Mouse (Mus musculus): ENCODE measurements around the gene Cdsn. TPM values are rescaled to one million over a fixed set of nuclear protein-coding genes. Genes with fewer than 3 reads are reported as not detected.

The Cdsn gene
- polyA plus RNA-seq, 1 experiment from 2014 or later, result 0.46 TPM

DNA sequence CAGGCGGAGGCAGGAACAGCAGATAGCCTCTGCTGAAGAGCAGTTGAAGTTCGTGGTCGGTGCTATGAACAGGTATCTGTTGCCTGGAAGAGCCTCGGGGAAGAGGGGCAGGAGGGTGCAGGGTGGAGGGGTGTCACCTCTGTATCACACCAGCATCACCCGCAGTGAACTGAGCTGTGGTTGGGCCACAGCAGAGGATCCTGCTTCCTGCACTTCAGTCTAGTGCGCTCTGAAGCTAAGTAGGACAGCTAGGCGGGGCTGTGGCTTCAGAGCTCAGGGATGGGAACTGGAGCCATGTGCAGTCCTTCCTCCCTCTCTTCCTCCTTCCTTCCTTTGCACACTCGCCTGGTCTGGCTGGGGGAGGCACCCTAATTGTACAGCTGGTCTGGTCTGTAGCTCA is 25.3 kb upstream of the Cdsn start:
- Histone ChIP-seq H3K9ac (ENCODE audit: low read length) (no peak overlapping the region), H3K4me1 (ENCODE audit: control insufficient read depth, insufficient read depth, low read length) (no peaks in the 10 kb centered on the region), H3K9me3 (replicated peaks; ENCODE audit: control insufficient read depth, low read length) (no peaks in the 10 kb centered on the region), H3K36me3 (ENCODE audit: control insufficient read depth, insufficient read depth) (peaks cover 13% of the 10 kb centered on the region), H3K27ac (ENCODE audit: low read length) (no peak overlapping the region), H3K4me2 (ENCODE audit: low read depth, low read length) (no peak overlapping the region), H3K4me3 (ENCODE audit: low read length) (no peak overlapping the region), H3K27me3 (ENCODE audit: control insufficient read depth, insufficient read depth, low read length) (no peaks in the 10 kb centered on the region)
- 0 out of 2 replicates have a peak, but pooled peaks have one; percentile 35 for ATAC-seq (replicated peaks; ENCODE audit: extremely low read depth, insufficient read depth, low FRiP score)
- WGBS, result 59% methylated on average over 8 of the region's 8 CpGs

DNA sequence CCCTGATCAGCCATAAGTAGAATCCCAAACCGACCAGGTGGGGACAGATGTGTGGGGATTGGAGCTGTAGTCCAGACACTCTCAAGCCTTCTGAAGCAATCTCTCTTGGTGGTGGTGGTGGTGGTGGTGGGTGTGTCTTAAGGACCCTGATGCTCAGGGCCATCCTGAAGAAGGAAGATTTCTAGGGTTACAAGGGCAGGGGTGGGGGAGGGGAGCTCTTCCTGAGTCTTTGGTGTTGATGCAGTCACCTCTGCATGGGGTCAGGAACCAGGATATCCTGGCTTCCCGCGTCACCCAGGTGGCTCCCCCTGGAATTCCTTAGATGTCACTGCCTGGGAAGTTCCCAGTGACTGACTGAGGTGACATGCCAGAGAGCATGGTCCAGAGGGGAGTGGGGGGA is 19.6 kb upstream of the Cdsn start:
- Histone ChIP-seq H3K36me3 (ENCODE audit: control insufficient read depth, insufficient read depth) (peaks cover 11% of the 10 kb centered on the region), H3K27ac (ENCODE audit: low read length) (no peak overlapping the region), H3K4me2 (ENCODE audit: low read depth, low read length) (no peak overlapping the region), H3K9ac (ENCODE audit: low read length) (no peak overlapping the region), H3K4me3 (ENCODE audit: low read length) (no peak overlapping the region), H3K27me3 (ENCODE audit: control insufficient read depth, insufficient read depth, low read length) (no peaks in the 10 kb centered on the region; the same call in 1 of the 2 replicates), H3K9me3 (replicated peaks; ENCODE audit: control insufficient read depth, low read length) (no peaks in the 10 kb centered on the region), H3K4me1 (ENCODE audit: control insufficient read depth, insufficient read depth, low read length) (no peaks in the 10 kb centered on the region)
- 2% methylated on average over 3 of the region's 3 CpGs for WGBS
- no peak for ATAC-seq (replicated peaks; ENCODE audit: extremely low read depth, insufficient read depth, low FRiP score)

DNA sequence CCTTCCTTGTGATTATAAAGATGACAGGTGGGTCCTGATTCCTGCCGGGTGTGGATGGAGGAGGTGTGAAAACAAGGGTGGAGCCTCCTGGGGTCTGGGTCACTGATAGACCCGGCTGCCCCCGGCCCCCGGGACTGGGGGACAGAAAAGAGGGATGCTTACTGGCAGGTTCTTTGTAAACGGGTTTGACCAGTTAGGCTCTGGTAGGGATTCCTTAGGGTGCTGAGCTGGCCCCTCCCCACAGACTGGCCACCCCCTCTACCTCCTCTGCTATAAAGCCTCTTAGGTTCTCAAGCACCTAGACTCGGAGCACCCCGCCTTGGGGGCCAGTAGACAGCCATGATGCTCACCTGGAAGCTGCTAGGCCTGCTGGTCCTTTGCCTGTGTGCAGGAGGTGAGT is 19.0 kb upstream of the Cdsn start, which contains the start of gene Psors1c2:
Psors1c2 (plus strand) TSS at position 301 of the 400 bp plus-strand sequence.
- H3K4me3 ChIP-seq (ENCODE audit: low read length), result no peak within 1 kb of the TSS
- no peak within 1 kb of the TSS for H3K4me2 ChIP-seq (ENCODE audit: low read depth, low read length)
- peaks cover 11% of the 10 kb centered on the region for H3K36me3 ChIP-seq (ENCODE audit: control insufficient read depth, insufficient read depth)
- no peak within 1 kb of the TSS for H3K9ac ChIP-seq (ENCODE audit: low read length)
- 16% methylated on average over 7 of the region's 7 CpGs for WGBS
- no peak within 1 kb of the TSS for H3K27ac ChIP-seq (ENCODE audit: low read length)
- H3K4me1 ChIP-seq (ENCODE audit: control insufficient read depth, insufficient read depth, low read length), result no peaks in the 10 kb centered on the region
- H3K9me3 ChIP-seq (replicated peaks; ENCODE audit: control insufficient read depth, low read length), result no peaks in the 10 kb centered on the region
- ATAC-seq (replicated peaks; ENCODE audit: extremely low read depth, insufficient read depth, low FRiP score), result no peak
- no peaks in the 10 kb centered on the region; the same call in 1 of the 2 replicates for H3K27me3 ChIP-seq (ENCODE audit: control insufficient read depth, insufficient read depth, low read length)

DNA sequence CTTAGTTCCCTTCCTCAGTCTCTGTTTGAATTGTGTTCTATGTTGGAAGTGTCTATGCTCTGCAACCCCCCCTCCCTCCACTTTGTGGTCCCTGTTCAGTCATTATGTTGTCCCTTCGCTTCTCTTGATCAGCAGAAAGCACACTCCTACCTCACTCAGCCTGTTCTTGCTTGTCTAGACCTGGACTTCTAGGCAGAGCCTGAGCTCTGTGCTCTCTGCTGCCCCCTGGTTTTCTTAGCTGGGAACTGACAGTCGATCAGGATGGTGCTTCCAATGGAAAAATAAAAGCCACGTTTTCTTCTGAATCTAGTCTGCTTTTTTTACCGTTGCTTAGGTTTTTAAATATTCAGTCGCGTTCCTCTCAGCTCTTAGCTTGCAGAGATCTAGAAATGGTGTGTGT is 17.6 kb upstream of the Cdsn start:
- H3K4me2 ChIP-seq (ENCODE audit: low read depth, low read length), result no peak overlapping the region
- peak; percentile 58; the same call in 1 of the 2 replicates for ATAC-seq (replicated peaks; ENCODE audit: extremely low read depth, insufficient read depth, low FRiP score)
- peaks cover 3% of the 10 kb centered on the region for H3K36me3 ChIP-seq (ENCODE audit: control insufficient read depth, insufficient read depth)
- no peak overlapping the region for H3K4me3 ChIP-seq (ENCODE audit: low read length)
- H3K27ac ChIP-seq (ENCODE audit: low read length), result no peak overlapping the region
- no peaks in the 10 kb centered on the region; the same call in 1 of the 2 replicates for H3K27me3 ChIP-seq (ENCODE audit: control insufficient read depth, insufficient read depth, low read length)
- H3K4me1 ChIP-seq (ENCODE audit: control insufficient read depth, insufficient read depth, low read length), result no peaks in the 10 kb centered on the region
- no peaks in the 10 kb centered on the region for H3K9me3 ChIP-seq (replicated peaks; ENCODE audit: control insufficient read depth, low read length)
- H3K9ac ChIP-seq (ENCODE audit: low read length), result no peak overlapping the region
- WGBS, result 9% methylated on average over 6 of the region's 6 CpGs

DNA sequence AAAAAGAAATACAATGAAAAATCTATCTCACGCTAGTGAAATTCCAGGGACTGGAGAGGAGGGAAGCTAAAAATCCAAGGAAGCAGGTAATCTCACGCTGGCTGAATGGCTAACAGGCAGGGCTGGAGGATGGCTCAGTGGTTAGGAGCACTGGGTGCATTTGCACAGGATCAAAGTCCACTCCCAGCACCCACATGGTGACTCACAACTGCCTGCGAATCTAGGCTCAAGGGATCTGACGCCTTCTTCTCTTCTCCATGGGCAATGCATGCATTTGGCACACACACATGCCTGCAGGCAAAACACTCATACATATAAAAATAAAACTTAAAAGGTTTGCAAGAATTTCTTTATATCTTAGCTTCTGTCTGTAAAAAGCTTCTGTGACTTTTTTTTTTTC is 14.5 kb upstream of the Cdsn start:
- no peak overlapping the region for H3K4me2 ChIP-seq (ENCODE audit: low read depth, low read length)
- no peaks in the 10 kb centered on the region; the same call in 1 of the 2 replicates for H3K27me3 ChIP-seq (ENCODE audit: control insufficient read depth, insufficient read depth, low read length)
- H3K27ac ChIP-seq (ENCODE audit: low read length), result no peak overlapping the region
- H3K4me3 ChIP-seq (ENCODE audit: low read length), result no peak overlapping the region
- 78% methylated on average over 4 of the region's 4 CpGs for WGBS
- no peak overlapping the region for H3K9ac ChIP-seq (ENCODE audit: low read length)
- no peaks in the 10 kb centered on the region for H3K36me3 ChIP-seq (ENCODE audit: control insufficient read depth, insufficient read depth)
- H3K9me3 ChIP-seq (replicated peaks; ENCODE audit: control insufficient read depth, low read length), result no peaks in the 10 kb centered on the region
- no peak for ATAC-seq (replicated peaks; ENCODE audit: extremely low read depth, insufficient read depth, low FRiP score)
- H3K4me1 ChIP-seq (ENCODE audit: control insufficient read depth, insufficient read depth, low read length), result no peaks in the 10 kb centered on the region

DNA sequence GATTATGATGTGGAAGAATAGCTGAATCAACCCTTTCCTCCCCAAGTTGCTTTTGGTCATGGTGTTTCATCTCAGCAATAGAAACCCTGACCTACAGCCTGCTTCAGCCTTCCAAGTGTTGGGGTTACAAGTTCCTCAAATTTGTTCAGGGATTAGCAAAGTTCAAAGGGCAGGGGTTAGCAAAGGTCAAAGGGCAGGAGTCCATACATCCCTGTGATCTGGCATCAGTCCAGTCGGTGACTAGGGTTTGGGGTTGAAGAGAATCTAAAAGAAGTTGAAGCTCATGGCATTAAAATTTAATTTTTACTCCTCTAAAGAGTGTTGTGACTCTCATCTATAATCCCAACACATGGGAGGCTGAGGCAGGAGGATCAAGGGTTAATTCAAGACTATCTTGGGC is 13.5 kb upstream of the Cdsn start:
- Histone ChIP-seq H3K9ac (ENCODE audit: low read length) (no peak overlapping the region), H3K4me2 (ENCODE audit: low read depth, low read length) (no peak overlapping the region)
- WGBS, result 80% methylated on average over 1 of the region's 1 CpGs

DNA sequence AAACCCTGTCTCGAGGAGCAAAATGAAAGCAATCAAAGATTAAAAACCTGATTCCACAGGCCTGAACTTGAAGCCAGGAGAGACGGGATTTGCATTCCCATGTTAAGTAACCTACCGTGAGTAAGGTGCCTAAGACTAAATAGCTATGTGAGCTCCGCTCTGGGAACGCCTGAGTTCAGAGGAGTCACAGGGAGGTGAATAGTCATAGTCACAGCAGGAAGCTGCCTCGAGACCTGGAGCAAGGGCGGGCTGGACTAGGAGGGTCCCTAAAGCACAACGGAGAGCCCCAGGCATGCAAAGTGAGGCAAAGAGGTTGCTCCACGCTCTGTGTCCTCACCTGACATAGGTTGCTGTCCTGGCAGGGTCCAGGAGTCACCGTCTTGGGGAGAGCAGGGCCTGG is 12.4 kb upstream of the Cdsn start:
- Histone ChIP-seq H3K27ac (ENCODE audit: low read length) (no peak overlapping the region), H3K4me3 (ENCODE audit: low read length) (no peak overlapping the region), H3K9ac (ENCODE audit: low read length) (no peak overlapping the region), H3K4me2 (ENCODE audit: low read depth, low read length) (no peak overlapping the region), H3K4me1 (ENCODE audit: control insufficient read depth, insufficient read depth, low read length) (peaks cover 2% of the 10 kb centered on the region; the same call in 1 of the 2 replicates), H3K36me3 (ENCODE audit: control insufficient read depth, insufficient read depth) (no peaks in the 10 kb centered on the region), H3K9me3 (replicated peaks; ENCODE audit: control insufficient read depth, low read length) (no peaks in the 10 kb centered on the region), H3K27me3 (ENCODE audit: control insufficient read depth, insufficient read depth, low read length) (no peaks in the 10 kb centered on the region)
- 53% methylated on average over 10 of the region's 10 CpGs for WGBS
- ATAC-seq (replicated peaks; ENCODE audit: extremely low read depth, insufficient read depth, low FRiP score), result no peak

More for the DNA sequence above, 13.5 kb upstream of the Cdsn start:
- H3K4me1 ChIP-seq (ENCODE audit: control insufficient read depth, insufficient read depth, low read length), result no peaks in the 10 kb centered on the region
- no peaks in the 10 kb centered on the region for H3K9me3 ChIP-seq (replicated peaks; ENCODE audit: control insufficient read depth, low read length)
- no peaks in the 10 kb centered on the region; the same call in 1 of the 2 replicates for H3K27me3 ChIP-seq (ENCODE audit: control insufficient read depth, insufficient read depth, low read length)
- H3K27ac ChIP-seq (ENCODE audit: low read length), result no peak overlapping the region
- ATAC-seq (replicated peaks; ENCODE audit: extremely low read depth, insufficient read depth, low FRiP score), result no peak
- H3K36me3 ChIP-seq (ENCODE audit: control insufficient read depth, insufficient read depth), result no peaks in the 10 kb centered on the region
- no peak overlapping the region for H3K4me3 ChIP-seq (ENCODE audit: low read length)

DNA sequence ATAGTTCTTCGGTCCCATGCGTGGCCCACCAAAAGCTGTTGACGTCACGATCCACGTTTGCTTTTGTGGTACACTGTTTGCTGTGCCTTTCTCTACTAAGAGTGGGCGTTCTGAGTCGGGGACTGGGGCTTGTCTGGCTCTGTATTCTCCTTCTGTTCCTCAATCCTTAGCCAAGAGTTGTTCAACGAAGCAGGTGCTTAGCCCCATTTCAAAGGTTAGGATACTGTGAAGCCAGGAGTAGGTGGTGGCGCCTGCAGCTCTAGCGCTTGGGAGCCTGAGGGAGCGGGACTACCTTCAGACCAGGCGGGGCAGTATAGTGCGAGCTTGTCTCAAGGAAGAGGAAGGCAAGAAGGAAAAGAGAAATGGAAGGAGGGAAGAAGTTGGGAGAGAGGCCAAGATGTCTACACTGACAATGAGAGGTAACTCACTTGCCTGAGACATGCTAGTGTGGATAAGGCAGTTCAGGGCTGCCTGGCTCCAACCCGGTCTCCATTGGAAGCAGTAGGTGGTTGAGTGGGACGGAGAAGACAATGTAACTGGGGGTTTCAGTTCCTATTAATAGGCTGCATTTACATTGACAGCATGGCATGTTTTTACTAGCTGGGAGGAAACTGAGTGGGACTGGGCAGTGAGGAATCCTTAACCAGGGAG is 9.0 kb upstream of the Cdsn start:
- 73% methylated on average over 15 of the region's 15 CpGs for WGBS
- Histone ChIP-seq H3K36me3 (ENCODE audit: control insufficient read depth, insufficient read depth) (no peaks in the 10 kb centered on the region), H3K27ac (ENCODE audit: low read length) (no peak overlapping the region), H3K4me1 (ENCODE audit: control insufficient read depth, insufficient read depth, low read length) (peaks cover 2% of the 10 kb centered on the region; the same call in 1 of the 2 replicates), H3K4me2 (ENCODE audit: low read depth, low read length) (peak overlapping the region; percentile 3; the same call in 1 of the 2 replicates), H3K9ac (ENCODE audit: low read length) (no peak overlapping the region), H3K4me3 (ENCODE audit: low read length) (no peak overlapping the region), H3K9me3 (replicated peaks; ENCODE audit: control insufficient read depth, low read length) (no peaks in the 10 kb centered on the region), H3K27me3 (ENCODE audit: control insufficient read depth, insufficient read depth, low read length) (no peaks in the 10 kb centered on the region)
- no peak for ATAC-seq (replicated peaks; ENCODE audit: extremely low read depth, insufficient read depth, low FRiP score)

DNA sequence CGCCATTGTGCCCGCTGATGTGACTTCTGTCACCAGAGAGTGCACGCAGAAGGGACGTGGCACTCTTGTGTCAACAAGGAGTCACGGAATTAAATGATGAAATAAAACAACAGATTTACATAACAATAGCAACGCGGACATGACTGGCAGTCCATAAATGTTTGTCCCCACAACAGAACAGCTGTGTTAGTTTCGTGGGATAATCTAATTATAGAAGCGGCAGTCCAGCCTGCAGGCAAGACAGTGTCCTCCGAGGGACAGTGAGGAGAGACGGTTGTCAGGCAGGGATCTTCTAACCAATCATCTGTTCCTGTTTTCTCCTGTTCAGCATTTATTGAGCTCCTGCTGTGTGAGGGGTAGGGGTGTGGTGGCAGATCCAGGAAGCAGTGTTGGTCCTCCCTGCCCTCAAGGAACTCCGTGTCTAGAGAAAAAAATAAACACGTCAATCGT is 8.5 kb upstream of the Cdsn start:
- WGBS, result 45% methylated on average over 14 of the region's 14 CpGs
- Histone ChIP-seq H3K36me3 (ENCODE audit: control insufficient read depth, insufficient read depth) (no peaks in the 10 kb centered on the region), H3K27me3 (ENCODE audit: control insufficient read depth, insufficient read depth, low read length) (no peaks in the 10 kb centered on the region), H3K4me1 (ENCODE audit: control insufficient read depth, insufficient read depth, low read length) (peaks cover 2% of the 10 kb centered on the region; the same call in 1 of the 2 replicates), H3K9ac (ENCODE audit: low read length) (no peak overlapping the region), H3K4me2 (ENCODE audit: low read depth, low read length) (peak overlapping the region; percentile 3; the same call in 1 of the 2 replicates), H3K27ac (ENCODE audit: low read length) (no peak overlapping the region), H3K9me3 (replicated peaks; ENCODE audit: control insufficient read depth, low read length) (no peaks in the 10 kb centered on the region), H3K4me3 (ENCODE audit: low read length) (no peak overlapping the region)
- ATAC-seq (replicated peaks; ENCODE audit: extremely low read depth, insufficient read depth, low FRiP score), result no peak

All from heart, embryonic 16.5 days (tissue).